ENCODE assay signal across 17 mouse cellular contexts in the genomic region with DNA sequence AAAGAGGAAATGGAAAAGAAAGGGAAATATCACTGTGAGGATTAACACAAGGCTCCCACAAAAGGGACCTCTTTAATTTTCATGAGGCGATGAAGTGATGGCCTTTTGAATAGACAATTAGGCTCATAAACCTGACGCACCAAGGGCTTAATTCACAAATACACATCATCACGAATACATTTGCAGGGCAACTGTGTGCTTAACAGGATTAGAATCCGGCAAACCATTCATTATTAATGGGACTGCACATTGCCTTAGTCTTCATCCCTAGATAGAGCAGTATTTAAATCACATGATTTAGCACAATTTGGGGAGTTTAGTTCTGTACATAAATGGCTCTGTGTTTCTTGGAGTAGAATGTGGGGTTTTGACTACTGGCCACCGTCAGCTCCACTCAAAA.
"Had no signal": no experiment of that assay in that cellular context is flagged by ENCODE, and none has a peak within 500 bp of the region (broad histone marks: within the 10 kb centered on the region; RNA-seq: fewer than 3 reads in every experiment).

No protein-coding gene starts in this region.

- H3K9ac ChIP-seq: liver, embryonic 12.5 days; liver, embryonic 14.5 days; lung, embryonic 14.5 days; neural tube, embryonic 12.5 days; neural tube, embryonic 15.5 days had no signal

- H3K36me3 ChIP-seq: liver, embryonic 12.5 days; neural tube, embryonic 12.5 days; neural tube, embryonic 15.5 days had no signal

- H3K27me3 ChIP-seq: liver, embryonic 12.5 days; neural tube, embryonic 12.5 days; neural tube, embryonic 15.5 days had no signal

- H3K4me3 ChIP-seq: liver, embryonic 12.5 days; myocyte; neural tube, embryonic 12.5 days; neural tube, embryonic 15.5 days had no signal

- DNase-seq: lung, adult 18-20 months; lung, embryonic 14.5 days; lung, postnatal 10 days; lung, postnatal 4 days; retina, postnatal 1 day; right cerebral cortex, adult 18-20 months; right cerebral cortex, postnatal 25 days; right cerebral cortex, postnatal 4 days; spleen, adult 18-20 months; thymus, adult 18-20 months; thymus, postnatal 14 days; thymus, postnatal 36 days had no signal

- H3K9me3 ChIP-seq: liver, embryonic 12.5 days; neural tube, embryonic 12.5 days; neural tube, embryonic 15.5 days had no signal

- H3K27ac ChIP-seq: liver, embryonic 12.5 days; liver, embryonic 14.5 days; neural tube, embryonic 12.5 days; neural tube, embryonic 15.5 days had no signal

- H3K4me1 ChIP-seq: liver, embryonic 12.5 days had no signal

- H3K4me2 ChIP-seq: liver, embryonic 12.5 days; lung, embryonic 14.5 days; neural tube, embryonic 12.5 days; neural tube, embryonic 15.5 days had no signal

- ATAC-seq: liver, embryonic 12.5 days had no signal
